Mouse (Mus musculus) B cell, adult 67 days (primary cell): ENCODE results near the gene Plekhh2. TPM values are rescaled to one million over a fixed set of nuclear protein-coding genes. Genes with fewer than 3 reads are reported as not detected.

ENCODE experiments used
- total RNA-seq, 2 experiments: library from RNA; stranded (reverse); gene quantifications; 4 replicates each; pipeline ENCODE4 v1.2.4; 2023

Plekhh2 gene
- total RNA-seq = not detected

GRCm38 (mm10) chr17:84511682-84512515, at the start of gene Plekhh2:
Gene Plekhh2, plus strand, starts transcription at chr17:84511895.

GRCm38 (mm10) chr17:84465753-84466608, 45.7 kb upstream of the Plekhh2 start, which contains the start of gene Thada:
Gene Thada, minus strand, starts transcription at chr17:84466205.

GRCm38 (mm10) chr17:84626276-84626856, 114.7 kb downstream of the Plekhh2 start, which contains the start of gene Dync2li1:
Gene Dync2li1, plus strand, starts transcription at chr17:84626496.

Other genes starting within 250 kb of the Plekhh2 start
- gene Thada, start 45.7 kb upstream of the Plekhh2 start, total RNA-seq = 10 to 100 TPM; 55.7 to 62.4 TPM
- not detected for gene Dync2li1, start 114.6 kb downstream of the Plekhh2 start, total RNA-seq
- gene Abcg8, start 164.4 kb downstream of the Plekhh2 start, total RNA-seq = not detected
- not detected for gene Abcg5, start 171.1 kb downstream of the Plekhh2 start, total RNA-seq